8 mouse cellular contexts compared by ENCODE assay signal in the genomic region with DNA sequence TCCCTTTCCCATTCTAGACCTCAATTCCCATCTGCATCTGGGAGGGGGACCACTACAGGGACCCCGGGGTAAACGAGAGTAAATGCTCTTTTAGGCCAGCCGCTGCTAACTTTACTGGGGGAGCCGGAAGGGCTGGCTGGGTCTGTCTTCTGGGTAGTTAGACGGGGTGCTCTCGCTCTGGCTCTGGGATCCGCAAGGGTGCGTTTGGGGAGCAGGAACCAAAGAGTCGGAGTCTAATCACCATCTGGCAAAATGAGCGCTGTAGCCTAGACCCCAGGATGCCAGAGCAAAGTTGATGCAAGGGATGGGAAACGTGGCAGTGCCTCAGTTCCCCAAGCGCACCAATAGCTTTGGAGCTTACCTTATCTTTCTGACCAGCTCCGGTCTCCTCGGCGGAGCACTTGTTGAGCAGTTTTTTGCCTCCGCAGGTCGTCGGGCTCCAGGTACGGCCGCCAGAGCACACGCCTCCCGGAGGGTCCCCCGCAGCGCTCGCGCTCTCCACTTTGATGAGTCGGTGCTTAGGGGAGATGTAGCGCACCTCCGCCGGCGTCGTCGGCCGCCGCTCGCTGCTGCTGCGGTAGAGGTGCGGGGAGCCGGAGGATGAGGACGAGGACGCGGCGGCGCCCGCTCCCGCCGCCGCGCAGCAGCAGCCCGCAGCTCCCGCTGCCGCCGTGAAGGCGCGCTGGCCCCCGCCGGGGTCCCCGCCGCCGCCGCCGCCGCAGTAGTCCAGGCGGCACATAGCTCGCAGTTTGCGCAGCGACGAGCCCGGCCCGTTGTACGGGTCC. TPM values are rescaled to one million over a fixed set of nuclear protein-coding genes. Genes with fewer than 3 reads are reported as not detected.
DNase-seq lines count a peak whose midpoint lies in the region; ATAC-seq and TF ChIP-seq lines count a peak whose summit lies in the region.

No protein-coding gene starts in this region.

- ATAC-seq in heart, embryonic 14.5 days (ENCODE audit: insufficient number of reproducible peaks, insufficient read depth, low FRiP score, low read depth), result no peak
- no peak for ATAC-seq in limb, embryonic 14.5 days (ENCODE audit: low FRiP score, low read depth)

- TF ChIP-seq POLR2A in bone marrow, adult 2 months (IDR thresholded peaks at IDR 0.05; ENCODE audit: borderline replicate concordance, control insufficient read depth, low read depth, low read length), result peak; percentile 35; the same call in 1 of the 2 replicates
- TF ChIP-seq POLR2A in limb, embryonic 14.5 days (IDR thresholded peaks at IDR 0.05; ENCODE audit: borderline replicate concordance, extremely low read depth, insufficient read depth, insufficient read length), result no peak
- TF ChIP-seq POLR2A in spleen, adult 2 months (IDR thresholded peaks at IDR 0.05; ENCODE audit: low read depth, low read length), result no peak

- peak overlapping the region; percentile 16 for H3K27ac ChIP-seq in left cerebral cortex, adult 2 months
- H3K27ac ChIP-seq in bone marrow, adult 2 months (ENCODE audit: control insufficient read depth, insufficient read depth, low read depth, low read length, poor library complexity), result peak overlapping the region; percentile 39; the same call in 1 of the 2 replicates
- H3K27ac ChIP-seq in heart, embryonic 14.5 days (replicated peaks in 1 of 2; ENCODE audit: control insufficient read depth in 1 of 2, insufficient read depth in 1 of 2, low read depth in 2 of 2, low read length in 2 of 2), result peak overlapping the region; percentile 46 to 97
- 0 out of 2 replicates have a peak overlapping the region, but pooled peaks have one; percentile 13 for H3K27ac ChIP-seq in limb, embryonic 14.5 days (replicated peaks; ENCODE audit: low read depth, low read length)
- H3K27ac ChIP-seq in spleen, adult 2 months (ENCODE audit: insufficient read depth, low read length), result no peak overlapping the region

- peaks cover 2% of the 10 kb centered on the region; the same call in 1 of the 2 replicates for H3K4me1 ChIP-seq in bone marrow, adult 2 months (ENCODE audit: control insufficient read depth, insufficient read depth, low read length)
- peaks cover 21 to 42% of the 10 kb centered on the region in 2 experiments for H3K4me1 ChIP-seq in heart, embryonic 14.5 days (ENCODE audit: control insufficient read depth in 2 of 2, insufficient read depth in 2 of 2, low read length in 2 of 2)
- H3K4me1 ChIP-seq in limb, embryonic 14.5 days (ENCODE audit: control insufficient read depth, insufficient read depth, low read length), result peaks cover 52% of the 10 kb centered on the region
- H3K4me1 ChIP-seq in spleen, adult 2 months (ENCODE audit: control insufficient read depth, insufficient read depth, insufficient read length), result peaks cover 6% of the 10 kb centered on the region

- 2% methylated on average over 71 of the region's 71 CpGs for WGBS in bone marrow, adult 2 months
- WGBS in heart, embryonic 14.5 days, result under 1% methylated on average over 69 of the region's 71 CpGs
- WGBS in limb, embryonic 14.5 days, result under 1% methylated on average over 39 of the region's 71 CpGs
- WGBS in spleen, adult 2 months, result 2% methylated on average over 70 of the region's 71 CpGs

- intact Hi-C loops in left cerebral cortex, adult 2 months (cut with DNase I), result loop anchor here (2.0 to 5.0 kb wide), 2 partner anchors 52 to 111 kb away; no protein-coding TSS in a partner anchor

- TF ChIP-seq CTCF in left cerebral cortex, adult 2 months (IDR thresholded peaks at IDR 0.05), result no peak
- no peak for TF ChIP-seq CTCF in bone marrow, adult 2 months (IDR thresholded peaks at IDR 0.05; ENCODE audit: control insufficient read depth, insufficient read depth, low read length)
- no peak for TF ChIP-seq CTCF in spleen, adult 2 months (IDR thresholded peaks at IDR 0.05; ENCODE audit: extremely low read depth, insufficient read depth, insufficient read length, insufficient replicate concordance)

- no peaks in the 10 kb centered on the region for H3K9me3 ChIP-seq in heart, embryonic 14.5 days (ENCODE audit: control insufficient read depth, low read length)
- H3K9me3 ChIP-seq in limb, embryonic 14.5 days (ENCODE audit: control insufficient read depth, low read length), result no peaks in the 10 kb centered on the region

- H3K36me3 ChIP-seq in heart, embryonic 14.5 days (ENCODE audit: control insufficient read depth, insufficient read depth, low read length), result peaks cover 10% of the 10 kb centered on the region
- peaks cover 2% of the 10 kb centered on the region; the same call in 1 of the 2 replicates for H3K36me3 ChIP-seq in limb, embryonic 14.5 days (ENCODE audit: control insufficient read depth, insufficient read depth, low read length)
- H3K36me3 ChIP-seq in spleen, adult 2 months (ENCODE audit: control insufficient read depth, insufficient read depth, low read length), result no peaks in the 10 kb centered on the region

- no peaks in the 10 kb centered on the region for H3K27me3 ChIP-seq in heart, embryonic 14.5 days (ENCODE audit: control insufficient read depth, insufficient read depth, low read length)
- no peaks in the 10 kb centered on the region for H3K27me3 ChIP-seq in limb, embryonic 14.5 days (ENCODE audit: control insufficient read depth, insufficient read depth, low read length)
- H3K27me3 ChIP-seq in spleen, adult 2 months (ENCODE audit: control insufficient read depth, insufficient read depth, low read length), result peaks cover 13% of the 10 kb centered on the region

- peak overlapping the region; percentile 72 for H3K4me3 ChIP-seq in left cerebral cortex, adult 2 months
- H3K4me3 ChIP-seq in bone marrow, adult 2 months (replicated peaks; ENCODE audit: control insufficient read depth, low read depth, low read length), result peak overlapping the region; percentile 54
- H3K4me3 ChIP-seq in heart, embryonic 14.5 days (ENCODE audit: control insufficient read depth in 1 of 2, insufficient read depth in 1 of 2, low read depth in 1 of 2, low read length in 2 of 2), result peak overlapping the region; percentile 87 to 90
- peak overlapping the region; percentile 72 for H3K4me3 ChIP-seq in limb, embryonic 14.5 days (replicated peaks; ENCODE audit: low read length)
- H3K4me3 ChIP-seq in spleen, adult 2 months (ENCODE audit: extremely low read depth, insufficient read depth, insufficient read length), result peak overlapping the region; percentile 79

- peak overlapping the region; percentile 98 for H3K9ac ChIP-seq in heart, embryonic 14.5 days (ENCODE audit: low read length)
- H3K9ac ChIP-seq in limb, embryonic 14.5 days (ENCODE audit: low read depth, low read length, severe bottlenecking), result peak overlapping the region; percentile 80

- peak overlapping the region; percentile 79 for H3K4me2 ChIP-seq in heart, embryonic 14.5 days (ENCODE audit: low read length)
- H3K4me2 ChIP-seq in limb, embryonic 14.5 days (replicated peaks; ENCODE audit: low read depth, low read length, severe bottlenecking), result peak overlapping the region; percentile 96

- DNase-seq in left cerebral cortex, adult 2 months (ENCODE audit: extremely low spot score in 1 of 2, low spot score in 2 of 2), result no peak
- DNase-seq in left cerebral cortex, adult 9 months (ENCODE audit: low spot score in 2 of 2), result no peak
- DNase-seq in limb, embryonic 14.5 days (ENCODE audit: low spot score), result no peak
- peak in 1 of 2 experiments; percentile 17 for DNase-seq in spleen, adult 2 months (ENCODE audit: low read depth in 1 of 2, low spot score in 2 of 2)
- DNase-seq in right cerebral cortex, adult 18-20 months, result no peak
- DNase-seq in right cerebral cortex, postnatal 10 days (ENCODE audit: low spot score in 2 of 2), result no peak

RNA-seq across cellular contexts. Expression of a gene that starts 2.9 kb away (rescaled TPM):
- 10 to 100 TPM; 11.0 to 11.6 TPM for total RNA-seq in left cerebral cortex, adult 2 months (2021)
- polyA plus RNA-seq in bone marrow, adult 2 months (2011; ENCODE audit: insufficient read depth, insufficient read length, low replicate concordance, missing spikeins), result 2.8 and 6.5 TPM in 2 replicates
- 15.3 and 19.0 TPM in 2 replicates for polyA plus RNA-seq in heart, embryonic 14.5 days (2014; fragmentation: Nextera tagmentation; extraction: Ambion mirVana)
- polyA plus RNA-seq in limb, embryonic 14.5 days (2012; rRNA removed), result 19.0 and 20.9 TPM in 2 replicates
- polyA plus RNA-seq in limb, embryonic 14.5 days (2014; fragmentation: Nextera tagmentation; extraction: Ambion mirVana), result 9.2 and 10.6 TPM in 2 replicates
- 8.6 and 9.7 TPM in 2 replicates for polyA plus RNA-seq in spleen, adult 2 months (2012; rRNA removed)
